Mouse (Mus musculus) hindbrain, embryonic 10.5 days (tissue): ENCODE results near the gene Dclk1. TPM values are rescaled to one million over a fixed set of nuclear protein-coding genes. Genes with fewer than 3 reads are reported as not detected.
A peak's percentile ranks its signal among the peaks of the same experiment; 100 is the strongest.

Source experiments
- DNase-seq: peaks from one replicate; pipeline ENCODE4 v3.0.0-alpha.2; 2017; ENCODE audit warnings: low spot score
- H3K27ac ChIP-seq: fragments of 300-500 bp; sonication (generic); 2 replicates; pipeline ENCODE4 v1.5.1; 2016; ENCODE audit warnings: mild to moderate bottlenecking, moderate library complexity
- H3K27me3 ChIP-seq: fragments of 300-500 bp; sonication (generic); 2 replicates; pipeline ENCODE4 v1.6.1; 2016; ENCODE audit warnings: mild to moderate bottlenecking; ENCODE audit not compliant: poor library complexity, insufficient read depth, severe bottlenecking
- H3K36me3 ChIP-seq: fragments of 300-500 bp; sonication (generic); 2 replicates; pipeline ENCODE4 v1.6.1; 2016; ENCODE audit warnings: mild to moderate bottlenecking, moderate library complexity
- H3K4me1 ChIP-seq: fragments of 300-500 bp; sonication (generic); replicated peaks from 2 replicates; pipeline ENCODE4 v1.6.1; 2016; ENCODE audit warnings: mild to moderate bottlenecking
- H3K4me3 ChIP-seq: fragments of 300-500 bp; sonication (generic); 2 replicates; pipeline ENCODE4 v1.5.1; 2016; ENCODE audit warnings: mild to moderate bottlenecking, moderate library complexity
- H3K9me3 ChIP-seq: fragments of 300-500 bp; sonication (generic); 2 replicates; pipeline ENCODE4 v1.6.1; 2016; ENCODE audit warnings: mild to moderate bottlenecking, moderate library complexity
- WGBS: fragments of 180-500 bp; shearing (Covaris S2); methylation state at CpG from one replicate; pipeline ENCODE4 v1.1.7; 2016; 5-methylcytosine and 5-hydroxymethylcytosine counted together
- polyA plus RNA-seq: library from polyadenylated mRNA; unstranded; fragments of >200 nt; fragmentation: Nextera tagmentation; extraction: Ambion mirVana; gene quantifications from 2 replicates; pipeline ENCODE4 v1.2.1, GENCODE M21; 2016

The Dclk1 gene
- polyA plus RNA-seq, 1 experiment from 2014 or later, result 81.6 TPM

GRCm38 (mm10) chr3:55309961-55310360 lies 67.8 kb downstream of the Dclk1 start:
- 70% methylated on average over 8 of the region's 8 CpGs for WGBS
- no peak overlapping the region for H3K4me3 ChIP-seq
- 0 out of 2 replicates have a peak, but pooled peaks cover 3% of the 10 kb centered on the region for H3K4me1 ChIP-seq
- 0 out of 2 replicates have a peak overlapping the region, but pooled peaks have one; percentile 3 for H3K27ac ChIP-seq
- 0 out of 2 replicates have a peak, but pooled peaks cover 3% of the 10 kb centered on the region for H3K36me3 ChIP-seq
- no peak for DNase-seq
- no peaks in the 10 kb centered on the region for H3K27me3 ChIP-seq
- no peaks in the 10 kb centered on the region for H3K9me3 ChIP-seq

GRCm38 (mm10) chr3:55315827-55316226 lies 73.7 kb downstream of the Dclk1 start:
- Histone ChIP-seq H3K9me3 (no peaks in the 10 kb centered on the region), H3K4me1 (no peaks in the 10 kb centered on the region), H3K36me3 (0 out of 2 replicates have a peak, but pooled peaks cover 3% of the 10 kb centered on the region), H3K27me3 (no peaks in the 10 kb centered on the region), H3K27ac (no peak overlapping the region), H3K4me3 (no peak overlapping the region)
- DNase-seq, result no peak
- WGBS, result 92% methylated on average over 8 of the region's 8 CpGs

GRCm38 (mm10) chr3:55318021-55318420 lies 75.9 kb downstream of the Dclk1 start:
- H3K4me3 ChIP-seq, result no peak overlapping the region

GRCm38 (mm10) chr3:55320572-55320971 lies 78.4 kb downstream of the Dclk1 start:
- H3K9me3 ChIP-seq, result no peaks in the 10 kb centered on the region
- WGBS, result 93% methylated on average over 3 of the region's 3 CpGs
- no peaks in the 10 kb centered on the region for H3K36me3 ChIP-seq
- DNase-seq, result no peak
- no peaks in the 10 kb centered on the region for H3K27me3 ChIP-seq
- no peaks in the 10 kb centered on the region for H3K4me1 ChIP-seq
- H3K27ac ChIP-seq, result no peak overlapping the region
- no peak overlapping the region for H3K4me3 ChIP-seq

More at GRCm38 (mm10) chr3:55318021-55318420, 75.9 kb downstream of the Dclk1 start:
- no peak for DNase-seq
- Histone ChIP-seq H3K36me3 (0 out of 2 replicates have a peak, but pooled peaks cover 3% of the 10 kb centered on the region), H3K4me1 (no peaks in the 10 kb centered on the region), H3K27ac (no peak overlapping the region), H3K27me3 (no peaks in the 10 kb centered on the region), H3K9me3 (no peaks in the 10 kb centered on the region)
- 83% methylated on average over 1 of the region's 1 CpGs for WGBS

- H3K27ac ChIP-seq, result no peak overlapping the region
- no peak overlapping the region for H3K4me3 ChIP-seq
- no peaks in the 10 kb centered on the region for H3K27me3 ChIP-seq
- no peak for DNase-seq
- 0 out of 2 replicates have a peak, but pooled peaks cover 7% of the 10 kb centered on the region for H3K9me3 ChIP-seq
- no peaks in the 10 kb centered on the region for H3K4me1 ChIP-seq
- no peaks in the 10 kb centered on the region for H3K36me3 ChIP-seq
- 32% methylated on average over 1 of the region's 1 CpGs for WGBS
Measured at GRCm38 (mm10) chr3:55324029-55324428, 81.9 kb downstream of the Dclk1 start.

GRCm38 (mm10) chr3:55330496-55330895 lies 88.3 kb downstream of the Dclk1 start:
- Histone ChIP-seq H3K4me1 (no peaks in the 10 kb centered on the region), H3K36me3 (peaks cover 6% of the 10 kb centered on the region; the same call in 1 of the 2 replicates), H3K4me3 (no peak overlapping the region), H3K9me3 (peaks cover 15% of the 10 kb centered on the region), H3K27me3 (no peaks in the 10 kb centered on the region), H3K27ac (no peak overlapping the region)
- 88% methylated on average over 4 of the region's 4 CpGs for WGBS
- no peak for DNase-seq

GRCm38 (mm10) chr3:55331694-55332093 lies 89.5 kb downstream of the Dclk1 start:
- H3K27ac ChIP-seq, result no peak overlapping the region
- no peak overlapping the region for H3K4me3 ChIP-seq
- H3K9me3 ChIP-seq, result peaks cover 8% of the 10 kb centered on the region
- no peaks in the 10 kb centered on the region for H3K4me1 ChIP-seq
- no peak for DNase-seq
- no peaks in the 10 kb centered on the region for H3K27me3 ChIP-seq
- H3K36me3 ChIP-seq, result peaks cover 6% of the 10 kb centered on the region; the same call in 1 of the 2 replicates

GRCm38 (mm10) chr3:55333511-55333910 lies 91.3 kb downstream of the Dclk1 start:
- Histone ChIP-seq H3K27me3 (no peaks in the 10 kb centered on the region), H3K4me3 (no peak overlapping the region), H3K4me1 (no peaks in the 10 kb centered on the region), H3K36me3 (peaks cover 6% of the 10 kb centered on the region; the same call in 1 of the 2 replicates), H3K9me3 (peaks cover 8% of the 10 kb centered on the region), H3K27ac (no peak overlapping the region)
- 84% methylated on average over 3 of the region's 3 CpGs for WGBS
- DNase-seq, result no peak

GRCm38 (mm10) chr3:55336895-55337294 lies 94.7 kb downstream of the Dclk1 start:
- Histone ChIP-seq H3K4me3 (no peak overlapping the region), H3K4me1 (no peaks in the 10 kb centered on the region), H3K36me3 (peaks cover under 1% of the 10 kb centered on the region; the same call in 1 of the 2 replicates), H3K27me3 (no peaks in the 10 kb centered on the region), H3K9me3 (peaks cover 2% of the 10 kb centered on the region), H3K27ac (no peak overlapping the region)
- no peak for DNase-seq
- 91% methylated on average over 11 of the region's 11 CpGs for WGBS

- 90% methylated on average over 7 of the region's 7 CpGs for WGBS
- H3K9me3 ChIP-seq, result no peaks in the 10 kb centered on the region
- no peak overlapping the region for H3K27ac ChIP-seq
- no peaks in the 10 kb centered on the region for H3K27me3 ChIP-seq
- H3K4me1 ChIP-seq, result no peaks in the 10 kb centered on the region
- no peak for DNase-seq
- H3K4me3 ChIP-seq, result no peak overlapping the region
- no peaks in the 10 kb centered on the region for H3K36me3 ChIP-seq
Measured at GRCm38 (mm10) chr3:55337671-55338070, 95.5 kb downstream of the Dclk1 start.

- no peaks in the 10 kb centered on the region for H3K27me3 ChIP-seq
- H3K9me3 ChIP-seq, result no peaks in the 10 kb centered on the region
- no peak overlapping the region for H3K27ac ChIP-seq
- DNase-seq, result no peak
- no peaks in the 10 kb centered on the region for H3K36me3 ChIP-seq
- no peak overlapping the region for H3K4me3 ChIP-seq
- peaks cover 17% of the 10 kb centered on the region for H3K4me1 ChIP-seq
- WGBS, result 93% methylated on average over 4 of the region's 4 CpGs
Measured at GRCm38 (mm10) chr3:55342445-55342844, 100.3 kb downstream of the Dclk1 start.

GRCm38 (mm10) chr3:55347371-55348025 lies 105.3 kb downstream of the Dclk1 start:
- peaks cover 61% of the 10 kb centered on the region for H3K4me1 ChIP-seq
- WGBS, result 22% methylated on average over 16 of the region's 16 CpGs

GRCm38 (mm10) chr3:55348026-55348390 lies 105.8 kb downstream of the Dclk1 start:
- H3K9me3 ChIP-seq, result no peaks in the 10 kb centered on the region
- H3K27me3 ChIP-seq, result no peaks in the 10 kb centered on the region
- DNase-seq, result no peak
- H3K27ac ChIP-seq, result peak overlapping the region; percentile 79
- 0 out of 2 replicates have a peak overlapping the region, but pooled peaks have one; percentile 29 for H3K4me3 ChIP-seq
- peaks cover 67% of the 10 kb centered on the region for H3K4me1 ChIP-seq
- no peaks in the 10 kb centered on the region for H3K36me3 ChIP-seq
- WGBS, result 83% methylated on average over 5 of the region's 5 CpGs

More at GRCm38 (mm10) chr3:55347371-55348025, 105.3 kb downstream of the Dclk1 start:
- Histone ChIP-seq H3K27ac (peak overlapping the region; percentile 79), H3K36me3 (no peaks in the 10 kb centered on the region), H3K4me3 (peak overlapping the region; percentile 29), H3K27me3 (no peaks in the 10 kb centered on the region), H3K9me3 (no peaks in the 10 kb centered on the region)
- DNase-seq, result peak; percentile 59
